Mouse (Mus musculus): ENCODE measurements around the gene Ubap2. TPM values are rescaled to one million over a fixed set of nuclear protein-coding genes. Genes with fewer than 3 reads are reported as not detected.

Ubap2 gene
- polyA plus RNA-seq, 1 experiment from 2014 or later: 61.3 TPM

Other genes starting within 250 kb of the Ubap2 start
- 0.22 and 0.43 TPM in 2 replicates for gene Aqp7, start 227.0 kb downstream of the Ubap2 start, polyA plus RNA-seq (2014; fragmentation: Nextera tagmentation; extraction: Ambion mirVana)
- gene Aqp3, start 177.0 kb downstream of the Ubap2 start, polyA plus RNA-seq (2014; fragmentation: Nextera tagmentation; extraction: Ambion mirVana): 27.3 and 36.0 TPM in 2 replicates
- gene Nol6, start 150.7 kb downstream of the Ubap2 start, polyA plus RNA-seq (2014; fragmentation: Nextera tagmentation; extraction: Ambion mirVana): 22.5 and 26.1 TPM in 2 replicates
- gene Ube2r2, start 139.4 kb downstream of the Ubap2 start, polyA plus RNA-seq (2014; fragmentation: Nextera tagmentation; extraction: Ambion mirVana): 85.7 and 87.5 TPM in 2 replicates
- gene Dcaf12, start 39.7 kb upstream of the Ubap2 start, polyA plus RNA-seq (2014; fragmentation: Nextera tagmentation; extraction: Ambion mirVana): 40.0 and 41.6 TPM in 2 replicates
- gene Ubap1, start 73.9 kb upstream of the Ubap2 start, polyA plus RNA-seq (2014; fragmentation: Nextera tagmentation; extraction: Ambion mirVana): 53.6 and 54.8 TPM in 2 replicates
- gene Kif24, start 189.7 kb upstream of the Ubap2 start, polyA plus RNA-seq (2014; fragmentation: Nextera tagmentation; extraction: Ambion mirVana): 7.4 and 8.0 TPM in 2 replicates
- 47.7 and 50.6 TPM in 2 replicates for gene Nudt2, start 190.0 kb upstream of the Ubap2 start, polyA plus RNA-seq (2014; fragmentation: Nextera tagmentation; extraction: Ambion mirVana)
- gene AI464131, start 227.9 kb upstream of the Ubap2 start, polyA plus RNA-seq (2014; fragmentation: Nextera tagmentation; extraction: Ambion mirVana): 4.6 and 4.8 TPM in 2 replicates
- gene 1110017D15Rik, start 242.2 kb upstream of the Ubap2 start, polyA plus RNA-seq (2014; fragmentation: Nextera tagmentation; extraction: Ambion mirVana): 0.98 and 1.8 TPM in 2 replicates

All from stomach, embryonic 14.5 days (tissue).